Mouse (Mus musculus): ENCODE data around the gene Dnm1. TPM values are rescaled to one million over a fixed set of nuclear protein-coding genes. Genes with fewer than 3 reads are reported as not detected.
A peak's percentile ranks its signal among the peaks of the same experiment; 100 is the strongest.
"Not testable (repeated sequence)": the region's sequence is repeated elsewhere in the genome, so short reads cannot be mapped to it uniquely, and the experiment has no call there.

Dnm1 gene
- polyA plus RNA-seq, 1 experiment from 2014 or later: 2.4 TPM

GRCm38 (mm10) chr2:32306176-32306575, 47.0 kb downstream of the Dnm1 start:
- no peak for ATAC-seq

GRCm38 (mm10) chr2:32305668-32306067, 47.5 kb downstream of the Dnm1 start:
- H3K27ac ChIP-seq: no peak overlapping the region
- H3K36me3 ChIP-seq: peaks cover 76% of the 10 kb centered on the region
- H3K4me1 ChIP-seq: no peaks in the 10 kb centered on the region
- H3K9me3 ChIP-seq (replicated peaks): no peaks in the 10 kb centered on the region
- H3K27me3 ChIP-seq (replicated peaks): peaks cover 11% of the 10 kb centered on the region
- H3K9ac ChIP-seq: no peak overlapping the region
- no peak for ATAC-seq
- 84% methylated on average over 5 of the region's 5 CpGs for WGBS (ENCODE audit: insufficient replicate concordance)
- no peak overlapping the region for H3K4me3 ChIP-seq
- no peak overlapping the region for H3K4me2 ChIP-seq

More at GRCm38 (mm10) chr2:32306176-32306575, 47.0 kb downstream of the Dnm1 start:
- H3K4me3 ChIP-seq: no peak overlapping the region
- H3K27me3 ChIP-seq (replicated peaks): peaks cover 16% of the 10 kb centered on the region
- H3K4me1 ChIP-seq: 0 out of 2 replicates have a peak, but pooled peaks cover 2% of the 10 kb centered on the region
- H3K36me3 ChIP-seq: peaks cover 71% of the 10 kb centered on the region
- H3K4me2 ChIP-seq: no peak overlapping the region
- WGBS (ENCODE audit: insufficient replicate concordance): 83% methylated on average over 9 of the region's 9 CpGs
- H3K9ac ChIP-seq: no peak overlapping the region
- H3K27ac ChIP-seq: no peak overlapping the region
- H3K9me3 ChIP-seq (replicated peaks): no peaks in the 10 kb centered on the region

- Histone ChIP-seq H3K9me3 (replicated peaks) (no peaks in the 10 kb centered on the region), H3K27ac (no peak overlapping the region), H3K27me3 (replicated peaks) (no peaks in the 10 kb centered on the region), H3K4me1 (no peaks in the 10 kb centered on the region), H3K4me2 (no peak overlapping the region), H3K4me3 (no peak overlapping the region), H3K9ac (no peak overlapping the region), H3K36me3 (peaks cover 89% of the 10 kb centered on the region)
- 60% methylated on average over 8 of the region's 8 CpGs for WGBS (ENCODE audit: insufficient replicate concordance)
- no peak for ATAC-seq
Measured at GRCm38 (mm10) chr2:32304145-32304832, 48.8 kb downstream of the Dnm1 start.

GRCm38 (mm10) chr2:32302952-32303351, 50.2 kb downstream of the Dnm1 start:
- H3K36me3 ChIP-seq: peaks cover 99% of the 10 kb centered on the region
- 82% methylated on average over 10 of the region's 10 CpGs for WGBS (ENCODE audit: insufficient replicate concordance)

GRCm38 (mm10) chr2:32299469-32299868, 53.7 kb downstream of the Dnm1 start:
- Histone ChIP-seq H3K36me3 (peaks cover 95% of the 10 kb centered on the region), H3K4me2 (no peak overlapping the region), H3K4me1 (no peaks in the 10 kb centered on the region), H3K9me3 (replicated peaks) (no peaks in the 10 kb centered on the region), H3K9ac (no peak overlapping the region), H3K4me3 (no peak overlapping the region), H3K27me3 (replicated peaks) (no peaks in the 10 kb centered on the region), H3K27ac (no peak overlapping the region)
- WGBS (ENCODE audit: insufficient replicate concordance): 80% methylated on average over 4 of the region's 4 CpGs
- no peak for ATAC-seq

More at GRCm38 (mm10) chr2:32302952-32303351, 50.2 kb downstream of the Dnm1 start:
- Histone ChIP-seq H3K4me3 (no peak overlapping the region), H3K27ac (no peak overlapping the region), H3K9ac (no peak overlapping the region), H3K4me2 (no peak overlapping the region), H3K27me3 (replicated peaks) (no peaks in the 10 kb centered on the region), H3K9me3 (replicated peaks) (no peaks in the 10 kb centered on the region), H3K4me1 (no peaks in the 10 kb centered on the region)
- ATAC-seq: no peak

- not testable (repeated sequence) for H3K9ac ChIP-seq
Measured at GRCm38 (mm10) chr2:32295842-32296241, 57.3 kb downstream of the Dnm1 start.

GRCm38 (mm10) chr2:32295285-32295684, 57.9 kb downstream of the Dnm1 start:
- H3K36me3 ChIP-seq: peaks cover 81% of the 10 kb centered on the region
- H3K27me3 ChIP-seq (replicated peaks): no peaks in the 10 kb centered on the region
- no peak overlapping the region for H3K4me3 ChIP-seq
- ATAC-seq: 0 out of 2 replicates have a peak, but pooled peaks have one; percentile 18
- H3K9me3 ChIP-seq (replicated peaks): no peaks in the 10 kb centered on the region
- H3K4me1 ChIP-seq: 0 out of 2 replicates have a peak, but pooled peaks cover 2% of the 10 kb centered on the region
- WGBS (ENCODE audit: insufficient replicate concordance): 76% methylated on average over 3 of the region's 3 CpGs
- no peak overlapping the region for H3K9ac ChIP-seq
- no peak overlapping the region for H3K27ac ChIP-seq
- H3K4me2 ChIP-seq: no peak overlapping the region

More at GRCm38 (mm10) chr2:32295842-32296241, 57.3 kb downstream of the Dnm1 start:
- H3K27me3 ChIP-seq (replicated peaks); H3K27ac ChIP-seq; H3K4me1 ChIP-seq; H3K4me2 ChIP-seq; H3K4me3 ChIP-seq; H3K9me3 ChIP-seq (replicated peaks); ATAC-seq: not testable (repeated sequence)
- peaks cover 86% of the 10 kb centered on the region for H3K36me3 ChIP-seq
- 77% methylated on average over 2 of the region's 2 CpGs for WGBS (ENCODE audit: insufficient replicate concordance)

- H3K9ac ChIP-seq: no peak overlapping the region
- H3K4me3 ChIP-seq: no peak overlapping the region
- H3K27me3 ChIP-seq (replicated peaks): no peaks in the 10 kb centered on the region
- WGBS (ENCODE audit: insufficient replicate concordance): 86% methylated on average over 8 of the region's 8 CpGs
- no peak for ATAC-seq
- H3K4me2 ChIP-seq: no peak overlapping the region
- no peaks in the 10 kb centered on the region for H3K9me3 ChIP-seq (replicated peaks)
- no peak overlapping the region for H3K27ac ChIP-seq
- H3K36me3 ChIP-seq: peaks cover 72% of the 10 kb centered on the region
- peaks cover 12% of the 10 kb centered on the region for H3K4me1 ChIP-seq
Measured at GRCm38 (mm10) chr2:32294348-32294747, 58.8 kb downstream of the Dnm1 start.

GRCm38 (mm10) chr2:32289578-32289977, 63.6 kb downstream of the Dnm1 start:
- Histone ChIP-seq H3K9me3 (replicated peaks) (no peaks in the 10 kb centered on the region), H3K27me3 (replicated peaks) (no peaks in the 10 kb centered on the region), H3K9ac (no peak overlapping the region), H3K36me3 (peaks cover 41% of the 10 kb centered on the region), H3K4me3 (peak overlapping the region; percentile 89), H3K4me1 (peaks cover 36% of the 10 kb centered on the region), H3K27ac (peak overlapping the region; percentile 80; the same call in 1 of the 2 replicates), H3K4me2 (peak overlapping the region; percentile 79)
- no peak for ATAC-seq

GRCm38 (mm10) chr2:32288371-32288931, 64.7 kb downstream of the Dnm1 start:
- H3K4me3 ChIP-seq: peak overlapping the region; percentile 89
- peak overlapping the region; percentile 93 for H3K9ac ChIP-seq
- peak overlapping the region; percentile 80 for H3K27ac ChIP-seq
- 3% methylated on average over 29 of the region's 29 CpGs for WGBS (ENCODE audit: insufficient replicate concordance)
- peaks cover 41% of the 10 kb centered on the region for H3K36me3 ChIP-seq
- peak; percentile 59 for ATAC-seq
- peaks cover 41% of the 10 kb centered on the region for H3K4me1 ChIP-seq
- peak overlapping the region; percentile 79 for H3K4me2 ChIP-seq
- no peaks in the 10 kb centered on the region for H3K9me3 ChIP-seq (replicated peaks)
- H3K27me3 ChIP-seq (replicated peaks): no peaks in the 10 kb centered on the region

- peak within 1 kb of the TSS; percentile 89 for H3K4me3 ChIP-seq
- peaks cover 39% of the 10 kb centered on the region for H3K36me3 ChIP-seq
- ATAC-seq: peak; percentile 98
- H3K4me1 ChIP-seq: peaks cover 42% of the 10 kb centered on the region
- H3K4me2 ChIP-seq: peak within 1 kb of the TSS; percentile 89
- no peaks in the 10 kb centered on the region for H3K27me3 ChIP-seq (replicated peaks)
- WGBS (ENCODE audit: insufficient replicate concordance): under 1% methylated on average over 39 of the region's 41 CpGs
- H3K9me3 ChIP-seq (replicated peaks): no peaks in the 10 kb centered on the region
- H3K9ac ChIP-seq: peak within 1 kb of the TSS; percentile 93
- H3K27ac ChIP-seq: peak within 1 kb of the TSS; percentile 87
Measured at GRCm38 (mm10) chr2:32287923-32288367, 65.2 kb downstream of the Dnm1 start, which contains the start of gene Swi5. Gene Swi5, minus strand, starts transcription at chr2:32288075.

- H3K4me3 ChIP-seq: peak within 1 kb of the TSS; percentile 89
- peak; percentile 11 for ATAC-seq
- under 1% methylated on average over 23 of the region's 23 CpGs for WGBS (ENCODE audit: insufficient replicate concordance)
- H3K4me2 ChIP-seq: peak within 1 kb of the TSS; percentile 89
- peaks cover 48% of the 10 kb centered on the region for H3K4me1 ChIP-seq
- H3K27me3 ChIP-seq (replicated peaks): no peaks in the 10 kb centered on the region
- peak within 1 kb of the TSS; percentile 87 for H3K27ac ChIP-seq
- H3K36me3 ChIP-seq: peaks cover 39% of the 10 kb centered on the region
- H3K9ac ChIP-seq: peak within 1 kb of the TSS; percentile 93
- no peaks in the 10 kb centered on the region for H3K9me3 ChIP-seq (replicated peaks)
Measured at GRCm38 (mm10) chr2:32287334-32287840, 65.8 kb downstream of the Dnm1 start, which contains the start of gene Golga2. Gene Golga2, plus strand, starts transcription at chr2:32287384.
